Mouse (Mus musculus) cerebellum, adult 2 months (tissue): Measurements from ENCODE around the gene Aagab.

Source experiments
- CTCF ChIP-seq: fragments of 200-500 bp; IDR thresholded peaks from 2 replicates; pipeline ENCODE4 v1.5.1; 2011; ENCODE audit warnings: low read depth, mild to moderate bottlenecking, control low read depth, low read length, moderate library complexity, borderline replicate concordance; ENCODE audit not compliant: insufficient read depth
- POLR2A ChIP-seq: fragments of 200-500 bp; IDR thresholded peaks from 2 replicates; pipeline ENCODE4 v1.6.1; 2011; ENCODE audit warnings: low read length, control low read depth, borderline replicate concordance; ENCODE audit not compliant: insufficient read depth

- TF ChIP-seq CTCF (no peak), POLR2A (no peak)
Observed at GRCm38 (mm10) chr9:63580046-63580445, 22.4 kb upstream of the Aagab start.
